Mouse (Mus musculus): Measurements from ENCODE around the gene Gm8212. TPM values are rescaled to one million over a fixed set of nuclear protein-coding genes. Genes with fewer than 3 reads are reported as not detected.
"Not testable (repeated sequence)": the region's sequence is repeated elsewhere in the genome, so short reads cannot be mapped to it uniquely, and the experiment has no call there.

Gene Gm8212
- total RNA-seq (2021): not detected

GRCm38 (mm10) chr14:44197361-44197760 is at the start of gene Gm8212:
Gene Gm8212, plus strand, starts transcription at chr14:44197661.
- not testable (repeated sequence) for DNase-seq (ENCODE audit: extremely low spot score in 1 of 2, low spot score in 1 of 2)

GRCm38 (mm10) chr14:44213154-44213553 is 15.7 kb downstream of the Gm8212 start, which contains the start of gene 4930503E14Rik:
Gene 4930503E14Rik, minus strand, starts transcription at chr14:44213254.
- not testable (repeated sequence) for DNase-seq (ENCODE audit: extremely low spot score in 1 of 2, low spot score in 1 of 2)

- no peak for DNase-seq (ENCODE audit: extremely low spot score in 1 of 2, low spot score in 1 of 2)
These were observed 50.6 kb downstream of the Gm8212 start for GRCm38 (mm10) chr14:44248039-44248438.

Other genes with a start within 250 kb of the Gm8212 start
- not detected for gene Ang5, start 240.6 kb upstream of the Gm8212 start, total RNA-seq (2021)
- not detected for gene Ang6, start 195.4 kb upstream of the Gm8212 start, total RNA-seq (2021)
- gene Ear2, start 95.0 kb upstream of the Gm8212 start, total RNA-seq (2021): not detected
- gene Gm3327, start 73.8 kb upstream of the Gm8212 start, total RNA-seq (2021): not detected
- gene 4930503E14Rik, start 15.6 kb downstream of the Gm8212 start, total RNA-seq (2021): not detected
- not detected for gene Gm8220, start 87.9 kb downstream of the Gm8212 start, total RNA-seq (2021)
- gene Gm5930, start 140.9 kb downstream of the Gm8212 start, total RNA-seq (2021): not detected
- not detected for gene Gm8229, start 167.7 kb downstream of the Gm8212 start, total RNA-seq (2021)
- gene Gm3371, start 213.0 kb downstream of the Gm8212 start, total RNA-seq (2021): not detected
- not detected for gene Gm8232, start 236.0 kb downstream of the Gm8212 start, total RNA-seq (2021)

All from layer of hippocampus, postnatal 25 days (tissue).